Mouse (Mus musculus) testis, postnatal 10 days (tissue): Measurements from ENCODE around the gene Myo15b.
"Not testable (repeated sequence)": the region's sequence is repeated elsewhere in the genome, so short reads cannot be mapped to it uniquely, and the experiment has no call there.

Experiments
- DNase-seq: peaks from one replicate; pipeline ENCODE4 v3.0.0; 2021; ENCODE audit warnings: low spot score

Gene Myo15b

GRCm38 (mm10) chr11:115831518-115831917, 26.7 kb upstream of the Myo15b start:
- DNase-seq, result no peak

DNA sequence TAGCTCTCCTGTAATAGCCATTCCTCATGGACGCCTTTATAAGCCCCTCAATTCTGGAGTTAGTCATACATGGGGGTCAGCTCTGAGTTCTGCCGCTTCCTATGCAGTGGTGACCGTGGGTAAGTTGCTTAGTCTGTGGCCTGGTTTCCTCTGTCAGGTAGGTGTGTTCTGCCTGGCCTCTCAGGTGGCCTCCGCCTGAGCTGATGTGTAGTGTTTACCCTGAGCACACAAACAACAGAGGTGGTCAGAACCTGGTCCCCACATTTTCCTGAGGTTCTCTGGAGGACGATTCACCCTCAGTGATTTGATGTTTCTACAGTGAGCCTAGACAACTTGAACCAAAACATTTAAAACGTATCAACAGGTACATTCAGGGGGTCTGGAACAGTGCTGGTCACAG, 26.1 kb upstream of the Myo15b start:
- no peak for DNase-seq

DNA sequence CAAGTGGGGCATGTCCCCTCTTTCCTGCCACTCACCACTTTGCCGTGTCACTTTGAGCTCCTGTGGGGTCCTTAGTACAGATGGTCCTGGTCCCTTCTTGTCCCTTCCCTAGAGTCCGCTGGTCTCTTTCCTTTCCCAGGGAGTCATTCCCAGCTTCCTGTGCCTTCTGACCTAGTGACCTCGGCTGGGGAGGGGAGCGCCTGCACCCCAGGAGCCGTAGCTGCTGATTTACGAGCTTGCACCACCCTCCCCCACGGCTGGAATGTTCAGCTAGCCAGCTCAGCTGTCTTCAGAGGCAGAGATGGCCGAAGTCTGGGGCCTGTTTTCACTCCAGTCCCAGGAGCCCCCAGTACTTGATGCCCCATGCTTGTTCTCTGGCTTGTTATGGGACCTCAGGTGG, 25.7 kb upstream of the Myo15b start:
- no peak for DNase-seq

DNA sequence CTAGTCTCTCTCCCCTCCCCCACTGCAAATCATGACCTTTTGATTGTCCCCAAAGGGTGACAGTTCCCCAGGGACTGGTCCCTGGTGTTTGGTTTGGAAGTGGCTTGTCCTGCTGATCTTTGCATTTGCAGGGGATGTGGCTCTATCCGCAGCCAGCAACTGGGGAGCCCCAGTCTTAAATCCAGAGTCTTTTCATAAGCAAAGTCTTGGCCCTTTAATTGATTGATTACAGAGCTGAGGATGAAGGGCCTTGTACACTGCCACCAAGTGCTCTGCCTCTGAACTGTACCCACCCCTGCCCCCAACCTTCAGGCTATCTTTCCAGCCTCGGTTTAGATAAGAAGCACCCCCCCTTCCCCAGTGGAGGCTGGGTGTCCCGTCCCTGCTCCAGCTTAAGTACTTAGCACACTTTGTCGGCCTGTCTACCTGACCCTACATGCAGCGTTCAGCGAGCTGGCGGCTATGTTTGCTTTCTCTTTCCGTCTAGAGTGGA, 25.1 kb upstream of the Myo15b start:
- no peak for DNase-seq

DNA sequence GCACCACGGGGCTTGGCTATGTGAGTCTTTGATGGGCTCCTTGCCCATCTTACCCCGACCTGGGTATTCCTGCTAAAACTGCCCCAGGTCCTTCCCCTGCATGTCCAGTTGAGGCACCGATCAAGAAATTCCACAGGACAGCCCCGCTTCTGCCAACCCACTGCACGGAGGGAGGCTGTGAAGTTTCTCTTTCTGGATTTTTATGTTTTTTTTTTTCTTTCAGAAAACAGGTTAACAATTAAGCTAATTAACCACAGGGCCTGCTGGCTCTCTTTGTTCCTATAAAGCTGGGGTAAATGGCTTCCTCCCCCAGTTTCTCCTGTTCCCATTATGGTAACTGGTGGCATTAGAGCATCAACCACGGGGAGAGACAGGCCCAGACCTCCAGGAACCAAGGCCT, 24.2 kb upstream of the Myo15b start:
- DNase-seq, result no peak

- DNase-seq, result no peak
Observed at GRCm38 (mm10) chr11:115836656-115837395, 21.4 kb upstream of the Myo15b start.

- DNase-seq, result no peak
Observed at GRCm38 (mm10) chr11:115837606-115838345, 20.4 kb upstream of the Myo15b start.

DNA sequence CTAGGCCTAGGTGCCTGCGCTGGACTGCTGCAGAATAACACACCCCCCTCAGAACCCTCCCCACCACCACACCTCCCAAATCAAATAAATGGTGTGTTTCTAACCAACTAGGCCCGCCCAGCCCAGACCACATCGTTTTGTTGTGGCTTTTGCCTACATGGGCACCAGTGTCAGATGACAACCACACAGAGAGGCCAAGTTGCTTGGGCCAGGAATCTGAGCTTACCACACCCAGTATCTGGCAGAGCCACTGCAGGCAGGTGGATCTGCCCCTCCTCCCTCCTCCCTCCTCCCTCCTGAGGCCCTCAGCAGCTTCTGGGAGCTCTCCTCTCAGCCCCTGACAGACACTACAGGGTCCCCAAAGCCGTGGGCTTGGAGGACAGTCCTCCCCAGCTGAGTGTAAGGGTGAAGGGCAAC, 19.3 kb upstream of the Myo15b start:
- DNase-seq, result no peak

DNA sequence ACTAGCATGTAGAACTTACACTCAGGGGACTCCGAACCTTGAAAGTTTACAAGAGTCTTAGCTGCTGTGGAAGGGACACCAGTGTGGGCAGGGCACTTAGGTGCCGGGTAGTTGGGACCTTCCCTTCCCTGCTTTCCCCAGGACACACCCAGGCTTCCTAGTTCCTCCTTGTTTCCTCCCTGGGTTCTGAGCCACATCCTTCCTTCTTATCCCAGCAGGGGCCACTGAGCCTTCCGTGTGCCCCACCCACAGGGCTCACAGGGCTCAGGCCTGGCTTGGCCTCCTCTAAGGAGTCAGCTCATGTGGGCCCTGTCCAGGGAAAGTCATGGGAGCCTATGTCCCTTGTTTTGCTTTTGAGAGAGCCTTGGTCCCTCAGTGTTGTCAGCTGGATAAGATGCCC, 18.5 kb upstream of the Myo15b start:
- no peak for DNase-seq

GRCm38 (mm10) chr11:115841044-115841443, 17.2 kb upstream of the Myo15b start:
- DNase-seq, result no peak

GRCm38 (mm10) chr11:115841961-115842550, 16.1 kb upstream of the Myo15b start:
- DNase-seq, result no peak

GRCm38 (mm10) chr11:115843141-115843890, 14.9 kb upstream of the Myo15b start:
- DNase-seq, result no peak

- DNase-seq, result no peak
Observed at GRCm38 (mm10) chr11:115843891-115844239, 14.3 kb upstream of the Myo15b start.

- no peak for DNase-seq
Observed at GRCm38 (mm10) chr11:115844240-115844639, 14.0 kb upstream of the Myo15b start.

GRCm38 (mm10) chr11:115845819-115846218, 12.4 kb upstream of the Myo15b start:
- DNase-seq, result no peak

DNA sequence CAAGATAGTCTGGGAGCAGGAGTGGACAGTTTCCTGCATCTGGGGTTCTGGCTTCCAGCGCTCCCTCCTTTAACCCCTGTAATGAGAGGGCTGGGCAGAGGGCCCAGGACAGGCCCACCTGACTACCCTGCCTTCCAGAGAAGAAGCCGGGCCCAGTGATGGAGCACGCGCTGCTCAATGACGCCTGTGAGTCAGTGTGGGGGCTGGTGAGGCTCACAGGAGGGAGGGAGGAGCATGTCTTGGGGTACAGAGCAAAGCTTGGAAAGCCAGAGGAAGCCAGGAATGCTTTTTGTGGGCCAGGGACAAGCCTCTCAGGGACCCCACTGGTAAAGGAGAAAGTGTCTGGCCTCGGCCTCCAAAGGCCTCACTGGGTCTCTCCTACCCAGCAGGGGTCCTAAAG, 3.5 kb upstream of the Myo15b start:
- no peak for DNase-seq

DNA sequence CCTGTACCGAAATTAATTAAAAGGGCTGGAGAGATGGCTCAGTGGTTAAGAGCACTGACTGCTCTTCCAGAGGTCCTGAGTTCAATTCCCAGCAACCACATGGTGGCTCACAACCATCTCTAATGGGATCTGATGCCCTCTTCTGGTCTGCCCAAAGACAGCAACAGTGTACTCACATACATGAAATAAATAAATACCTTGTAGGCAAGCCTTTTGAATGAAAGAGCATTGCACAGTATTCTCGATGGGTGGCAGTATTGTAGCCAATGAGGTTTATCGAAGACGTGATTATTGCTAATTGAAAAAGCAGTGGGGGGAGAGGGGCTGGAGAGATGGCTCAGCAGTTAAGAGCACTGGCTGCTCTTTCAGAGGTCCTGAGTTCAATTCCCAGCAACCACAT, 1.1 kb upstream of the Myo15b start:
- not testable (repeated sequence) for DNase-seq

DNA sequence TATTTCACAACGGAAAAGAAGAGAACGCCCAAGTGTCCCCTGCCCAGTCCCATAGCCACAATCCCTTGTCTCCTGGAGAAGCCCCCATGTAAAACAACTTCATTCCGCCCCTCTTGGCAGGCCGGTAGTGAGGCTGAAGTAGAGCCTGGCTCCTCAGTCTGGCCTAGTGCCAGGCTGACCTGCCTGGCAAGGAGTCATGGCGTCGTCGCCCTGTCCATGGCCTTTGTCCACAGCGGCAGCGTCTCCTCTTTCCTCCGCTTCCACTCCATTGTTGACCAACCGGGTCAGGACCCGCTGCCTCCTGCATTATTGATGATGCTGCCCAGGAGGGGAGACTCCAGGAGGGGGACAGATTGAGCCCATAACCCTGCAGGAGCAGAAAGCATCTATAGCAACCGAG, 270 bp upstream of the Myo15b start:
- DNase-seq, result no peak

DNA sequence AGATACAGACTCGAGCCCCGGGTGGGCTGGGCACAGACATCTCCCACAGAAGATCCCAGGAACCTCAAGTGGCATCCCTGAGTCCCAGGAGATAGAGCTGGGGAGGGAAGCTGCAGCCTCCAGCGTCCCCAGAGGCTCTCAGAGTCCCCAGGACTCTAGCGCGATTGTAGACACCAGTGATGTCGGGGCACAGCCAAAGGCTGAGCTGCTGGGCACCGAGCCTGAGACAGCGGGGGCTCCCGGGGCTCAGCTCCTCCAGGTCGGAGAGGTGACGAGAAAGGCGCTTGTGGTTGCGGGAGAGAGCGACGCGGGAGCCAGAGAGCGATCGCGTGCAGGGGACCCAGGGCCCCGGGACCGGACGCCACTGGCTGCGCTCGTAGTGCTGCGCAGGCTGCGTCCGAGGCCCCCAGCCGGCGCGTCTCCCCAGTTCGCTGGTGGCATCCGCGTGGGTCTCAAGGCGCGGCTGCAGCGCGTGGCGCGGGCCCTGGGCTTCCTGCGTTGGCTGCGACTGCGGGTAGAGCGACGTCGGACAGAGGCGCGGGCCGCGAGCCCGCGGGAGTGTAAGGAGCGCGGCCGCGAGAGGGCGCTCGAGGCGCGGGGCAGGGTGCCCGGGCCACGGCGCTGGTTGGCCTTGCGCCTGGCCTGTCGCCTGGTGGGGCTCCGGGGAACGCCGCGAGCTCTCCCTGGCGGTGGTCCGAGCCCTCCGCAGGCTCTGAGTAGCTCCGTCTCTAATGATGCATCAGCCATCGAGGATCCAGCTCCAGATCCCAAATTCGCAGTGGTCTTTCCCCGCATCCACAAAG, 1.1 kb downstream of the Myo15b start:
- DNase-seq, result peak; percentile 95

DNA sequence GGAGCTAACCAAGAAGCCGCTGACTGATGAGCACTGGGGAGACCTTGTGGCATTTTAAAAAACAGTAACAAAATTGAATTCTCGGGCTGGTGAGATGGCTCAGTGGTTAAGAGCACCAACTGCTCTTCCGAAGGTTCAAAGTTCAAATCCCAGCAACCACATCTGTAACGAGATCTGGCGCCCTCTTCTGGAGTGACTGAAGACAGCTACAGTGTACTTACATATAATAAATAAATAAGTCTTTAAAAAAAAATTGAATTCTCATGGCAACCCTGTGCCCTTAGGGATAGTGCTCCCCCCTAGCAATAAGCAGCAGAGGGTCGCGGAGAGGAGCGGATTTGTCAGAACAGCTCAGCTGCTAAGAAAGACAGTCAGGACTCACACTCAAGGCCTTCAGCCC, 5.7 kb downstream of the Myo15b start:
- no peak for DNase-seq

DNA sequence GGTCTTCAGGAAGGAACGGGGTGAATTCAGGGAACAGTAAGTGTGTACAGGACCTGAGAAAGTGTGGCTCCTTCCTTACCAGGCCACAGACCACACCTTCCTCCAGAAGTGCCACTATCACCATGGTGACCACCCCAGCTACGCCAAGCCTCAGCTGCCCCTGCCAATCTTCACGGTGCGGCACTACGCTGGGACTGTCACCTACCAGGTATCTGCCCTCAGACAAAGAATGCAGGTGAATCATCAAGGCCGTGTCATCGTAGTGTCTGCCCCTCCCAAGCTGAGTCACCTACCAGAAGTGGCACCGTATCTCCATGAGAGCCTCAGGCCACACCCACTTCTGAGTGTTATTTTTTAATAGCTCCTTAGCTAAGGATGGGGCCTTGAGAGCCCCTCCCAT, 11.2 kb downstream of the Myo15b start:
- DNase-seq, result no peak

DNA sequence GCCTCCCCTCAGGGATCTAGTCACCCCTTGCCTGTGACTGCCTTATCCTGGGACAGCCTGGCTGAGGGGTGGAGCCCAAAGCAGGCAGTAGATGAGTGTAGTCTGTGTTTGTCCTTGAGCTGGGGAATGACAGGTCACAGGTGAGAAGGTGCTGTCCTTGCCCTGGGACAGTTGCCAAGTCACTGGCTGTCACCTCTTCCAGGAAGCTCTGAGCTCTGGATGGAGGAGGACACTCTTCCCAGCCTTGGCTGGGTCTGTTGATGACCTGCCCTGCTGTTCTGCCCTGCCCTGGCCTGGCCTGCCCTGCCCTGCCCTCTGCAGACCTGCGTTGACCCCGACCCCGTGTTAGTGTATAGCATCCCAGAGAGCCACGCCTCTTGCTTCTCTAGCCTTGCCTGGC, 14.2 kb downstream of the Myo15b start:
- no peak for DNase-seq
